Mouse (Mus musculus) thymus, postnatal 4 days (tissue): Measurements from ENCODE around the gene Slc6a5.
"Not testable (repeated sequence)": the region's sequence is repeated elsewhere in the genome, so short reads cannot be mapped to it uniquely, and the experiment has no call there.

Source experiments
- DNase-seq: peaks from one replicate; pipeline ENCODE4 v3.0.0; 2021

Slc6a5 gene

GRCm38 (mm10) chr7:49913728-49914328 lies 3.9 kb downstream of the Slc6a5 start:
- DNase-seq: no peak

DNA sequence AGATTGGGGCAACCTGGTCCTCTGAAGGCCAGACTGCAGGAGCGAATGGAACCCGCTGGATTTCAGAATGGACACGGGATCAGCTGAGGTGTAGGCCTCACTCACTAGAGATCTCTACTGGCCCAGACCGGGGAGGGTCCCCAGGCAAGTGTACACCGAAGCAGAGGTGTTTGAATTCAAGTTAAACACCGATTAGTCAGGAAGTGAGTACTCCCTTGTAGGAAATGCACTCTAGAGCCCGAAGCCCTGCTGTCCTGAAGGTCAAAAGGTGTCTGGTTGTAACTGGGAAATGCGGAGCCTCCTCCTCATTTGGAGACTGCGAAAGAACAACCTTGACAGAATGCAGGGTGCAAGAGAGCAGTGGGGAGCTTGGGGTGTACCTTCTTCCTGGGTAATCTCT lies 5.0 kb downstream of the Slc6a5 start:
- DNase-seq: no peak

DNA sequence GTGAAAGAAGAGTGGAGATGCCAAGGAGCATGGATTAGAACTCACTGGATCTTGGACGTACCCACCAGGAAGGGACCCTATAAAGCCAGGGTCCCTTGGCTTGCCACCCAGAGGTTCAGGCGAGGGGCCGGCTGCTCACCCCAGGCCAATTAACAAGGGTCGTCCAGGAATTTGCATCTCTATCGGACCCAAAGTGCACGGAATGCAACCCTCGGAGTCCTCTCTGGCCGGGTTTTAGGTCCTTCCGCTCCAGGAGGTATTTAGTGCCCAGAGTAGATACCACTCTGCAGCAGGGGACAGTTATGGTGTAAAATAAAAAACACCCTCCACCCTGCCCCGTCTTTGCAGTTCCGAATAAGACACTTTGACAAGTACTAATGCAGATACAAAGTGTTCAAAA lies 5.5 kb downstream of the Slc6a5 start:
- DNase-seq: no peak

- DNase-seq: no peak
Measured at GRCm38 (mm10) chr7:49919494-49919893, 9.5 kb downstream of the Slc6a5 start.

DNA sequence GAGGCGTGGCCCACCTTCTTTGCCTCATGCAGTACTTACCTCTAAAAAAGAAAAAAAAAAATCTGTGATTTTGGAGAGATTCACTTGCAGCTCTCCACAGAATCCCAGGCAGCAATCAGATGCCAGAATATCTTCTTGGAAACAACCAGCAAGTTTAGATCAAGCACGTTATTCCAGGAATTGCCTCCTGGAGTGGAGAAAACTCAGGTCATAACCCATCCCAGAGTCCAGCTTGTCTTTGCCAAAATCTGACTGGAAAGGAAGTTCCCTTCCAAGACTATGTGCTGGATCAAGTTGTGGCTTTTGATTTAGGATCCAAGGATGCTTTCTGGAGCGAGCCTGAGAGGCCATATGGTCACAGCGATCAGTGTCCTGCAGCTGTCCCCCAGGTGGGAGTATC lies 10.8 kb downstream of the Slc6a5 start:
- no peak for DNase-seq

- DNase-seq: no peak
Measured at GRCm38 (mm10) chr7:49922928-49923327, 13.0 kb downstream of the Slc6a5 start.

DNA sequence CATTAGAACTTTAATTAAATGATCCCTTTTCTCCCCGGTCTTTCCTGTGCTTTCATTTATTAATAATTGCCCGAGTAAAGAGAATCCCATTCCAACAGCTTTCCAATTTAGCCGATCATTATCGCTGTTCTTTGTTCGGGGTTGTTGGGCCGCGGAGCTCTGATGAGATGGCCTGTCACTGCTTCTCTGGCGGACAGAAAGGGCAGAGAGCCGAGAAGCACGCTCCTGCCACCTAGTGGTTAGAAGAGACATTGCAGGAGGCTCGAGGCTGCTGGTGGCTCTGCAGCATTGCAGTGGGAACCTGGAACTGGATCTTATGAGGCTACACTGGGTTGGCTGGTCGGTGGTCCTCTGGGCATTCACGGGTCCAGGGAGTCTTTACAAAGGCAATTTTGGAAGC lies 13.4 kb downstream of the Slc6a5 start:
- DNase-seq: peak; percentile 68

DNA sequence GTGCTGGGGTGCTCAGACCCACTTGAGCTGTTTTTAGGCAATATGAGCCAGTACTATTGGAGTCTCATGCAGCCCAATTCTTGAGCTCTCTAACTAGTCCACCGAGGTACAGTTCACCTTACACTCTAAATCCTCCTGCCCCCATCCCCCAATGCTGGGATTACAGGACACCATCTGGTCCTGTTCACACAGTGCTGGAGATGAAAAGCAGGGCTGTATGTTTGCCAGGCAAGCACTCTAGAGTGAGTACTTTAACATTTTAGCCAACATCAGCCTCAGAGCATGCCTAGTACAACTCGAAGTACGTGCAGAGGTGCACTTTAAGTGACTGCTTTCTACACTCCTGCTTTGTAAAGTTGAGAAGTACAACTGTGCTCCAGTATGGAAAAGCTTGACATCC lies 18.6 kb downstream of the Slc6a5 start:
- DNase-seq: no peak

GRCm38 (mm10) chr7:49929999-49930398 lies 20.1 kb downstream of the Slc6a5 start:
- no peak for DNase-seq

- not testable (repeated sequence) for DNase-seq
Measured at GRCm38 (mm10) chr7:49933386-49934115, 23.6 kb downstream of the Slc6a5 start.

GRCm38 (mm10) chr7:49936821-49937220 lies 26.9 kb downstream of the Slc6a5 start:
- no peak for DNase-seq

GRCm38 (mm10) chr7:49942023-49942422 lies 32.1 kb downstream of the Slc6a5 start:
- DNase-seq: no peak

DNA sequence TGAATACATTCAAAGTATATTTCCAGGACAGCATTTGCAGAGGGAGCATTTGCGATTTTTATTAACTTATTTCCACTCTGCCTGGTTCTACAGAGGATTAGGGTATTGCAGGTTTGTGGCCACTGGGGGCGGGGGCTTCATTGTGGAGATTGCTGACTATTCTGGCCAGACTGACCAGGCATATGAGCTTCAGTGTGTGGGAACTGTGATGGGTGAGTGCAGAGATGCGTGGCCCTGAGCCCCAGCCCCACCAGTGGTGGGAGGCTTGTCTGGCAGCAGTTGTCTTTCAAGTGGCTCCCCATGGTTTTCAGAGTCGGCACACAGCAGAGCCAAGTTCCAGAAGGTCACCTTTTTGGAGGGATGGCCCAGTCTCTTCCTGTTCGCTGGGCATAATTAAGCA lies 32.5 kb downstream of the Slc6a5 start:
- DNase-seq: no peak

DNA sequence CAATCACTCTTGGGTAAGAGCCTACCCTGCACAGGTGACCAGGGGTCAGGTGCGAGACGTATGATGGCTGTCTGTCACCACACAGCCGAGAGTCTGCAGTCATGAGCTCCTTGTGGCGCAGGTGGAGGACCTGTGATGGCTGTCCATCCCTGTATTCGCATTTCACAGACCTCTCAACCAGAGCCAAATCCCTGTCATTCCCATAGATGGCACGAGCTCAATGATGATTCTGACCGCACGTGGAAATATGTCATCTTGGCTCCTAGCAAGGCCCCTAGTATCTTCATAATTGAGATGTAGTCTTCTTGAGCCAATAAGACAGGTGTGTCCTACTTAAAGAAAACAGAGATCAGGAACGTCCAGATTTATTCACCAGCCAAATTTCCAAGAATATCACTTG lies 36.7 kb downstream of the Slc6a5 start:
- DNase-seq: no peak

GRCm38 (mm10) chr7:49953546-49954181 lies 43.7 kb downstream of the Slc6a5 start:
- DNase-seq: no peak

GRCm38 (mm10) chr7:49954834-49955233 lies 44.9 kb downstream of the Slc6a5 start:
- DNase-seq: no peak

DNA sequence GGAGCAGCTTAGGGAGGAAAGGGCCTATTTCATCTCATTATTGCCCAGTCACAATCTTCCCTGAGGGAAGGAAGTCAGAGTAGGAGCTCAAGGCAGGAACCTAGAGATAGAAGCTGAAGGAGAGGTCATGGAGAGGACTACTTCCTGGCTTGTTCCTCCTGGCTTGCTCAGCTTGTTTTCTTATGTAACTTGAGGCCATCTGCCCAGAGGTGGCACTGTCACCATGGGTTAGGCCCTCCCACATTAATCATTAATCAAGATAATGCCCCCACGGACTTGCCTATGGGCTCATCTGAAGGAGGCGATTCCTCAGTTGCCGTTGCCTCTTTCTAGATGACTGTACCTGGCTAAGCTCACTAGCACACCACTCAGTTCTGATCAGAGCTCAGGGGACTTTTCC lies 47.2 kb downstream of the Slc6a5 start:
- DNase-seq: no peak

GRCm38 (mm10) chr7:49963764-49964163 lies 53.8 kb downstream of the Slc6a5 start:
- no peak for DNase-seq

GRCm38 (mm10) chr7:49969516-49969915 lies 59.6 kb downstream of the Slc6a5 start:
- no peak for DNase-seq

- peak; percentile 10 for DNase-seq
Measured at GRCm38 (mm10) chr7:49974841-49975440, 65.0 kb downstream of the Slc6a5 start, which contains the start of gene Nell1. Gene Nell1, plus strand, starts transcription at chr7:49974864.

DNA sequence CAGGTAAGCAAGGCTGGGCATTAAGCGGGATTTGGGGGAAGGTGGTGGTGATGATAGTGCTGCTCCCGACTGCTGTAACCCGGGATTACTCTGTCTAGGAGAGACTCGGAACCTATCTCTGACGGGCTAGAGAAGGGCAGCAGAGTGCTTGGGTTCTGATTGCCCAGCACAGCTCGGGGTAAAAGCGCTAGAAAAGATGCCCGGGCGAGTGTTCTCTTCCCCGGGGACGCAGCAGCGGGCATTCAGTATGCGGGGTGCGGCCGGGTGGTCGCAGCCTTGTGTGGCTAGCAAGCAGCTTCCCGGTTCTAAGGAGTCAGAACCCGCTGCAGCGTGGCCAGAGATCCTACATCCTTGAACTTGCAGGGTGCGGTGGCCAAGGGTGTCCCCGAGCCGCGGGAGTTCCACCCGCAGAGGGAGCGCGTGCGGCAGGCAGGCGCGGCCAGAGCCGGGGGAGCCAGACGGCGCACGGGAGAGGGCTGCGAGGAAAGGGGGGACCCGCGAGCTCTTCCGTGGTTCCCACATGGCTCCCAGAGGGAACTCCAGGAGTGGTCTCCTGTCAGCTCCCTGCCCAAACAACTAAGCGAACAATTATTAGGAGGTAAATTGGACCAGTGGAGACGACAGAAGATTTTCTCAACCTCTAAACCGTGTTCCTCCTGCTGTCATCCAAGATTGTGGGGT lies 65.6 kb downstream of the Slc6a5 start:
- no peak for DNase-seq

- peak; percentile 9 for DNase-seq
Measured at GRCm38 (mm10) chr7:49981511-49982227, 71.7 kb downstream of the Slc6a5 start.

GRCm38 (mm10) chr7:49984698-49985097 lies 74.8 kb downstream of the Slc6a5 start:
- no peak for DNase-seq
